Mouse (Mus musculus) urinary bladder, postnatal 4 days (tissue): ENCODE results near the gene Slc43a2.

ENCODE experiments used
- DNase-seq, 2 experiments: peaks; one replicate each; pipeline ENCODE4 v3.0.0; 2021 to 2022; ENCODE audit warnings: low spot score in 2 of 2

Gene Slc43a2

GRCm38 (mm10) chr11:75610021-75610420, 78.5 kb downstream of the Slc43a2 start:
- no peak for DNase-seq

- no peak for DNase-seq
Observed at GRCm38 (mm10) chr11:75614769-75615168, 83.3 kb downstream of the Slc43a2 start.

GRCm38 (mm10) chr11:75615556-75615955, 84.1 kb downstream of the Slc43a2 start:
- DNase-seq, result no peak

GRCm38 (mm10) chr11:75619133-75619532, 87.6 kb downstream of the Slc43a2 start:
- DNase-seq, result no peak

- DNase-seq, result no peak
Observed at GRCm38 (mm10) chr11:75620136-75620780, 88.8 kb downstream of the Slc43a2 start.

GRCm38 (mm10) chr11:75621426-75621825, 89.9 kb downstream of the Slc43a2 start:
- DNase-seq, result no peak

- no peak for DNase-seq
Observed at GRCm38 (mm10) chr11:75622588-75623329, 91.3 kb downstream of the Slc43a2 start.

- no peak for DNase-seq
Observed at GRCm38 (mm10) chr11:75624102-75624554, 92.6 kb downstream of the Slc43a2 start.

- no peak for DNase-seq
Observed at GRCm38 (mm10) chr11:75625820-75626219, 94.3 kb downstream of the Slc43a2 start.
